Mouse (Mus musculus) ES-Bruce4 (cell line): ENCODE results near the gene Cd52.

ENCODE experiments used
- CTCF ChIP-seq: IDR thresholded peaks from one replicate; pipeline ENCODE4 v1.8.1; 2011; ENCODE audit warnings: low read depth, low read length
- EP300 ChIP-seq: IDR thresholded peaks from 2 replicates; pipeline ENCODE4 v1.6.1; 2011; ENCODE audit warnings: low read depth, low read length; ENCODE audit not compliant: insufficient read depth
- POLR2A ChIP-seq: IDR thresholded peaks from one replicate; pipeline ENCODE4 v1.8.1; 2011; ENCODE audit warnings: low read length; ENCODE audit not compliant: insufficient read depth

- no peak for TF ChIP-seq CTCF
- TF ChIP-seq EP300 = no peak
- TF ChIP-seq POLR2A = no peak
Observed at GRCm38 (mm10) chr4:134090521-134091224, 4.2 kb downstream of the Cd52 start.
